ENCODE assay signal across 22 mouse cellular contexts in genomic region chr14:33104809-33105208, GRCm38 (mm10).
A peak's percentile ranks its signal among the peaks of the same experiment; 100 is the strongest.
DNase-seq lines count a peak whose midpoint lies in the region; ATAC-seq and TF ChIP-seq lines count a peak whose summit lies in the region.
"Had no signal": no experiment of that assay in that cellular context is flagged by ENCODE, and none has a peak within 500 bp of the region (broad histone marks: within the 10 kb centered on the region; RNA-seq: fewer than 3 reads in every experiment).

No protein-coding gene starts in this region.

- no peaks in the 10 kb centered on the region for H3K4me1 ChIP-seq in heart, adult 2 months (ENCODE audit: control insufficient read depth, insufficient read depth, low read length)
- H3K4me1 ChIP-seq in kidney, adult 2 months (ENCODE audit: control insufficient read depth, insufficient read depth, low read length) = no peaks in the 10 kb centered on the region
- H3K4me1 ChIP-seq in midbrain, embryonic 15.5 days = no peaks in the 10 kb centered on the region
- H3K4me1 ChIP-seq: embryonic facial prominence, embryonic 15.5 days; forebrain, embryonic 10.5 days; hindbrain, embryonic 12.5 days had no signal

- no peaks in the 10 kb centered on the region for H3K9me3 ChIP-seq in midbrain, embryonic 15.5 days
- H3K9me3 ChIP-seq: embryonic facial prominence, embryonic 15.5 days; forebrain, embryonic 10.5 days; hindbrain, embryonic 12.5 days had no signal

- no peaks in the 10 kb centered on the region for H3K27me3 ChIP-seq in heart, adult 2 months (ENCODE audit: control insufficient read depth, insufficient read depth, low read length)
- no peaks in the 10 kb centered on the region for H3K27me3 ChIP-seq in kidney, adult 2 months (replicated peaks; ENCODE audit: control insufficient read depth, insufficient read depth, low read length)
- no peaks in the 10 kb centered on the region for H3K27me3 ChIP-seq in midbrain, embryonic 15.5 days (replicated peaks)
- H3K27me3 ChIP-seq: embryonic facial prominence, embryonic 15.5 days; hindbrain, embryonic 12.5 days had no signal

- H3K4me2 ChIP-seq in midbrain, embryonic 15.5 days = no peak overlapping the region
- H3K4me2 ChIP-seq: embryonic facial prominence, embryonic 15.5 days; hindbrain, embryonic 12.5 days had no signal

- no peak for ATAC-seq in midbrain, embryonic 15.5 days (replicated peaks)
- ATAC-seq: forebrain, embryonic 14.5 days; hindbrain, embryonic 16.5 days; inflammation-experienced regulatory T-cells, adult 6 months had no signal

- TF ChIP-seq CTCF in heart, adult 2 months (IDR thresholded peaks at IDR 0.05) = no peak
- TF ChIP-seq CTCF in kidney, adult 2 months (conservative IDR thresholded peaks at IDR 0.05; ENCODE audit: insufficient read depth, insufficient read length, low read depth, low read length) = no peak

- H3K36me3 ChIP-seq in heart, adult 2 months (ENCODE audit: control insufficient read depth, insufficient read depth, low read length) = no peaks in the 10 kb centered on the region
- H3K36me3 ChIP-seq in kidney, adult 2 months (ENCODE audit: control insufficient read depth, insufficient read depth, low read length) = no peaks in the 10 kb centered on the region
- H3K36me3 ChIP-seq in midbrain, embryonic 15.5 days (replicated peaks) = no peaks in the 10 kb centered on the region
- H3K36me3 ChIP-seq: embryonic facial prominence, embryonic 15.5 days; forebrain, embryonic 10.5 days; hindbrain, embryonic 12.5 days had no signal

- H3K27ac ChIP-seq in heart, adult 2 months = no peak overlapping the region
- no peak overlapping the region for H3K27ac ChIP-seq in kidney, adult 2 months (ENCODE audit: insufficient read depth, low read depth, low read length)
- no peak overlapping the region for H3K27ac ChIP-seq in midbrain, embryonic 15.5 days
- H3K27ac ChIP-seq: embryonic facial prominence, embryonic 15.5 days; forebrain, embryonic 10.5 days; hindbrain, embryonic 12.5 days had no signal

- no peaks in the 10 kb centered on the region for H3K79me2 ChIP-seq in heart, adult 2 months (replicated peaks; ENCODE audit: control insufficient read depth, insufficient read depth, low read length)

- WGBS in heart, adult 2 months = 77% methylated on average over 3 of the region's 3 CpGs
- WGBS in kidney, adult 2 months = 60% methylated on average over 3 of the region's 3 CpGs
- 77% methylated on average over 3 of the region's 3 CpGs for WGBS in midbrain, embryonic 15.5 days

- TF ChIP-seq EP300 in heart, adult 2 months (IDR thresholded peaks at IDR 0.05; ENCODE audit: insufficient read depth, low read depth, low read length) = no peak

- DNase-seq in heart, adult 11 months = peak; percentile 79
- DNase-seq in heart, adult 2 months = no peak
- DNase-seq in kidney, postnatal 10 days = peak; percentile 23
- DNase-seq in kidney, adult 2 months = no peak
- DNase-seq in brain, adult 2 months (ENCODE audit: low read depth, low spot score) = peak; percentile 5
- no peak for DNase-seq in frontal cortex, adult 2 months (ENCODE audit: extremely low spot score in 1 of 2, low spot score in 1 of 2)
- DNase-seq: adrenal gland, adult 8-10 months; adrenal gland, postnatal 36 days; cerebellum, adult 11-12 months; cerebellum, adult 9-10 months; embryo, embryonic 11 days; gastrocnemius, postnatal 10 days; heart, postnatal 10 days; heart, postnatal 4 days had no signal

- no peak overlapping the region for H3K9ac ChIP-seq in heart, adult 2 months (ENCODE audit: low read depth, low read length)
- H3K9ac ChIP-seq in midbrain, embryonic 15.5 days = no peak overlapping the region
- H3K9ac ChIP-seq: embryonic facial prominence, embryonic 15.5 days; hindbrain, embryonic 12.5 days had no signal

- TF ChIP-seq POLR2A in heart, adult 2 months (IDR thresholded peaks at IDR 0.05; ENCODE audit: insufficient read depth, low read depth, low read length) = no peak
- TF ChIP-seq POLR2A in kidney, adult 2 months (IDR thresholded peaks at IDR 0.05; ENCODE audit: low read depth, low read length) = no peak

- no peak overlapping the region for H3K4me3 ChIP-seq in heart, adult 2 months
- no peak overlapping the region for H3K4me3 ChIP-seq in kidney, adult 2 months (ENCODE audit: insufficient read depth, low read depth, low read length)
- no peak overlapping the region for H3K4me3 ChIP-seq in midbrain, embryonic 15.5 days
- H3K4me3 ChIP-seq: embryonic facial prominence, embryonic 15.5 days; erythroblast, embryonic 14.5 days; forebrain, embryonic 10.5 days; hindbrain, embryonic 12.5 days had no signal

- intact Hi-C loops in heart, adult 2 months (cut with DNase I) = no loop called here

Comparison
In these comparisons a context has a peak if more than half of its experiments do, and no peak if none do; other contexts are left out.
1. DNase-seq: peak in heart, adult 11 months (single experiment), kidney, postnatal 10 days (single experiment) and brain, adult 2 months (single experiment); none in heart, adult 2 months (0 of 2), kidney, adult 2 months (single experiment) and frontal cortex, adult 2 months (0 of 2).